In genomic region chr7:125420190-125420589, GRCm38 (mm10) we compare ENCODE assay signal across 8 mouse cellular contexts. TPM values are rescaled to one million over a fixed set of nuclear protein-coding genes. Genes with fewer than 3 reads are reported as not detected.
DNase-seq lines count a peak whose midpoint lies in the region; ATAC-seq and TF ChIP-seq lines count a peak whose summit lies in the region.

No protein-coding gene starts in this region.

- H3K4me1 ChIP-seq in forebrain, embryonic 10.5 days, result peaks cover 5% of the 10 kb centered on the region
- H3K4me1 ChIP-seq in forebrain, embryonic 13.5 days, result no peaks in the 10 kb centered on the region
- no peaks in the 10 kb centered on the region for H3K4me1 ChIP-seq in midbrain, embryonic 11.5 days (ENCODE audit: control insufficient read depth, insufficient read depth, low read length)
- H3K4me1 ChIP-seq in midbrain, embryonic 16.5 days (ENCODE audit: control insufficient read depth, insufficient read depth, low read length), result no peaks in the 10 kb centered on the region
- H3K4me1 ChIP-seq in midbrain, postnatal 0 days (ENCODE audit: insufficient read depth, low read length), result no peaks in the 10 kb centered on the region

- no peak overlapping the region for H3K9ac ChIP-seq in forebrain, embryonic 13.5 days
- H3K9ac ChIP-seq in midbrain, embryonic 11.5 days (ENCODE audit: low read length), result no peak overlapping the region
- no peak overlapping the region for H3K9ac ChIP-seq in midbrain, embryonic 16.5 days (ENCODE audit: low read depth, low read length)
- H3K9ac ChIP-seq in midbrain, postnatal 0 days (replicated peaks; ENCODE audit: low read length, poor library complexity, severe bottlenecking), result no peak overlapping the region

- ATAC-seq in forebrain, embryonic 13.5 days, result no peak
- ATAC-seq in midbrain, embryonic 11.5 days (ENCODE audit: low FRiP score), result 0 out of 2 replicates have a peak, but pooled peaks have one; percentile 42
- ATAC-seq in midbrain, embryonic 16.5 days, result no peak
- no peak for ATAC-seq in midbrain, postnatal 0 days (ENCODE audit: low FRiP score)

- H3K9me3 ChIP-seq in forebrain, embryonic 10.5 days, result no peaks in the 10 kb centered on the region
- H3K9me3 ChIP-seq in forebrain, embryonic 13.5 days (replicated peaks), result no peaks in the 10 kb centered on the region
- H3K9me3 ChIP-seq in midbrain, embryonic 11.5 days (ENCODE audit: control insufficient read depth, low read length), result no peaks in the 10 kb centered on the region
- no peaks in the 10 kb centered on the region; the same call in 1 of the 2 replicates for H3K9me3 ChIP-seq in midbrain, embryonic 16.5 days (replicated peaks; ENCODE audit: control insufficient read depth, low read length, poor library complexity, severe bottlenecking)
- H3K9me3 ChIP-seq in midbrain, postnatal 0 days (ENCODE audit: low read length), result no peaks in the 10 kb centered on the region

- H3K27ac ChIP-seq in forebrain, embryonic 10.5 days, result no peak overlapping the region
- no peak overlapping the region for H3K27ac ChIP-seq in forebrain, embryonic 13.5 days
- H3K27ac ChIP-seq in midbrain, embryonic 11.5 days (ENCODE audit: low read depth, low read length), result no peak overlapping the region
- no peak overlapping the region for H3K27ac ChIP-seq in midbrain, embryonic 16.5 days (ENCODE audit: low read length)
- H3K27ac ChIP-seq in midbrain, postnatal 0 days (ENCODE audit: low read depth, low read length), result no peak overlapping the region

- peak; percentile 63 for TF ChIP-seq CTCF in midbrain, postnatal 0 days (IDR thresholded peaks at IDR 0.05)

- H3K27me3 ChIP-seq in forebrain, embryonic 10.5 days (ENCODE audit: poor library complexity, severe bottlenecking), result no peaks in the 10 kb centered on the region
- no peaks in the 10 kb centered on the region for H3K27me3 ChIP-seq in forebrain, embryonic 13.5 days
- no peaks in the 10 kb centered on the region for H3K27me3 ChIP-seq in midbrain, embryonic 11.5 days (ENCODE audit: control insufficient read depth, insufficient read depth, low read length)
- no peaks in the 10 kb centered on the region for H3K27me3 ChIP-seq in midbrain, embryonic 16.5 days (ENCODE audit: control insufficient read depth, insufficient read depth, low read depth, low read length)
- H3K27me3 ChIP-seq in midbrain, postnatal 0 days (ENCODE audit: insufficient read depth, low read length), result no peaks in the 10 kb centered on the region

- DNase-seq in forebrain, embryonic 10.5 days (ENCODE audit: extremely low spot score, low spot score), result peak; percentile 42
- DNase-seq in midbrain, embryonic 11.5 days (ENCODE audit: low spot score, missing footprints), result no peak
- peak; percentile 71 to 74 for DNase-seq in adrenal gland, postnatal 36 days
- DNase-seq in heart, postnatal 4 days, result peak; percentile 59
- DNase-seq in midbrain, postnatal 0 days (ENCODE audit: low spot score), result no peak
- DNase-seq in thymus, postnatal 25 days, result peak; percentile 86

- H3K4me2 ChIP-seq in forebrain, embryonic 13.5 days, result no peak overlapping the region
- no peak overlapping the region for H3K4me2 ChIP-seq in midbrain, embryonic 11.5 days
- H3K4me2 ChIP-seq in midbrain, embryonic 16.5 days (ENCODE audit: low read length), result no peak overlapping the region
- H3K4me2 ChIP-seq in midbrain, postnatal 0 days (ENCODE audit: low read depth, low read length, poor library complexity, severe bottlenecking), result no peak overlapping the region

- 62% methylated on average over 2 of the region's 2 CpGs for WGBS in forebrain, embryonic 10.5 days
- WGBS in forebrain, embryonic 13.5 days, result 73% methylated on average over 2 of the region's 2 CpGs
- 61% methylated on average over 2 of the region's 2 CpGs for WGBS in midbrain, embryonic 11.5 days
- WGBS in midbrain, embryonic 16.5 days, result 70% methylated on average over 2 of the region's 2 CpGs
- WGBS in midbrain, postnatal 0 days, result 59% methylated on average over 2 of the region's 2 CpGs

- no peaks in the 10 kb centered on the region for H3K36me3 ChIP-seq in forebrain, embryonic 10.5 days (replicated peaks)
- no peaks in the 10 kb centered on the region for H3K36me3 ChIP-seq in forebrain, embryonic 13.5 days (ENCODE audit: poor library complexity, severe bottlenecking)
- H3K36me3 ChIP-seq in midbrain, embryonic 11.5 days (ENCODE audit: control insufficient read depth, insufficient read depth, low read length), result no peaks in the 10 kb centered on the region
- no peaks in the 10 kb centered on the region for H3K36me3 ChIP-seq in midbrain, embryonic 16.5 days (ENCODE audit: control insufficient read depth, insufficient read depth, low read length)
- no peaks in the 10 kb centered on the region for H3K36me3 ChIP-seq in midbrain, postnatal 0 days (ENCODE audit: insufficient read depth, low read length)

- no peak overlapping the region for H3K4me3 ChIP-seq in forebrain, embryonic 10.5 days
- H3K4me3 ChIP-seq in forebrain, embryonic 13.5 days, result no peak overlapping the region
- no peak overlapping the region for H3K4me3 ChIP-seq in midbrain, embryonic 11.5 days (ENCODE audit: low read depth, low read length)
- no peak overlapping the region for H3K4me3 ChIP-seq in midbrain, embryonic 16.5 days (ENCODE audit: low read depth, low read length)
- no peak overlapping the region for H3K4me3 ChIP-seq in midbrain, postnatal 0 days (ENCODE audit: low read depth, low read length)

RNA-seq across cellular contexts. Expression of gene Kdm8, which starts 24.3 kb away (rescaled TPM):
- 14.5 and 15.6 TPM in 2 replicates for polyA plus RNA-seq in forebrain, embryonic 10.5 days (2016; fragmentation: Nextera tagmentation; extraction: Ambion mirVana)
- polyA plus RNA-seq in forebrain, embryonic 13.5 days (2015; fragmentation: Nextera tagmentation; extraction: Ambion mirVana), result 8.4 TPM in 2 replicates
- polyA plus RNA-seq in midbrain, embryonic 11.5 days (2014; fragmentation: Nextera tagmentation; extraction: Ambion mirVana), result 9.5 TPM in 2 replicates
- 3.9 and 4.1 TPM in 2 replicates for polyA plus RNA-seq in midbrain, embryonic 16.5 days (2015; fragmentation: Nextera tagmentation; extraction: Ambion mirVana)
- 1 to 10 TPM; 3.1 to 6.1 TPM for total RNA-seq in adrenal gland, postnatal 36 days (2021)
- 1 to 10 TPM; 4.4 to 5.3 TPM for total RNA-seq in heart, postnatal 4 days (2021)
- total RNA-seq in midbrain, postnatal 0 days (2014; rRNA removed), result 5.4 and 8.8 TPM in 2 replicates
- 2.6 and 3.2 TPM in 2 replicates for polyA plus RNA-seq in midbrain, postnatal 0 days (2015; fragmentation: Nextera tagmentation; extraction: Ambion mirVana)

Comparison
In these comparisons a context has a peak if more than half of its experiments do, and no peak if none do; other contexts are left out.
1. DNase-seq: peak in forebrain, embryonic 10.5 days (single experiment), adrenal gland, postnatal 36 days (2 of 2), heart, postnatal 4 days (single experiment) and thymus, postnatal 25 days (single experiment); none in midbrain, embryonic 11.5 days (single experiment) and midbrain, postnatal 0 days (single experiment).